Mouse (Mus musculus) embryonic facial prominence, embryonic 14.5 days (tissue): ENCODE measurements around the gene Tubd1. TPM values are rescaled to one million over a fixed set of nuclear protein-coding genes. Genes with fewer than 3 reads are reported as not detected.

Source experiments
- ATAC-seq: fragments of 200-750 bp; cut with Nextera tagmentation; 2 replicates; pipeline ENCODE4 v1.8.0; 2017; ENCODE audit warnings: low read depth, moderate number of reproducible peaks, moderate TSS enrichment
- DNase-seq: peaks from one replicate; pipeline ENCODE4 v3.0.0-alpha.2; 2015; ENCODE audit warnings: low spot score
- H3K27ac ChIP-seq: fragments of 300-500 bp; sonication (generic); replicated peaks from 2 replicates; pipeline ENCODE4 v1.5.1; 2014; ENCODE audit warnings: low read depth, mild to moderate bottlenecking, low read length, moderate library complexity
- H3K27me3 ChIP-seq: fragments of 300-500 bp; sonication (generic); replicated peaks from 2 replicates; pipeline ENCODE4 v1.6.1; 2014; ENCODE audit warnings: low read length; ENCODE audit not compliant: control insufficient read depth, insufficient read depth
- H3K36me3 ChIP-seq: fragments of 300-500 bp; sonication (generic); 2 replicates; pipeline ENCODE4 v1.6.1; 2014; ENCODE audit warnings: low read length, mixed read lengths; ENCODE audit not compliant: control insufficient read depth, insufficient read depth
- H3K4me1 ChIP-seq: fragments of 300-500 bp; sonication (generic); 2 replicates; pipeline ENCODE4 v1.6.1; 2014; ENCODE audit warnings: antibody characterized with exemption, low read length; ENCODE audit not compliant: control insufficient read depth, insufficient read depth
- H3K4me2 ChIP-seq: fragments of 300-500 bp; sonication (generic); 2 replicates; pipeline ENCODE4 v1.6.1; 2014; ENCODE audit warnings: low read depth, mild to moderate bottlenecking, low read length, moderate library complexity, mixed read lengths
- H3K4me3 ChIP-seq: fragments of 300-500 bp; sonication (generic); 2 replicates; pipeline ENCODE4 v1.5.1; 2014; ENCODE audit warnings: low read depth, mild to moderate bottlenecking, low read length
- H3K9ac ChIP-seq: fragments of 300-500 bp; sonication (generic); 2 replicates; pipeline ENCODE4 v1.6.1; 2014; ENCODE audit warnings: low read depth, mild to moderate bottlenecking, low read length, moderate library complexity, mixed read lengths
- H3K9me3 ChIP-seq: fragments of 300-500 bp; sonication (generic); 2 replicates; pipeline ENCODE4 v1.6.1; 2016; ENCODE audit warnings: low read length; ENCODE audit not compliant: control insufficient read depth
- WGBS: fragments of 180-500 bp; shearing (Covaris S2); extraction: QIAGEN DNeasy Blood & Tissue Kit; methylation state at CpG from one replicate; pipeline ENCODE4 v1.1.7; 2014; 5-methylcytosine and 5-hydroxymethylcytosine counted together
- polyA plus RNA-seq: library from polyadenylated mRNA; unstranded; fragments of >200 nt; fragmentation: Nextera tagmentation; extraction: Ambion mirVana; gene quantifications from 2 replicates; pipeline ENCODE4 v1.2.1, GENCODE M21; 2014

Tubd1 gene
- polyA plus RNA-seq, 1 experiment from 2014 or later: 10.8 TPM

DNA sequence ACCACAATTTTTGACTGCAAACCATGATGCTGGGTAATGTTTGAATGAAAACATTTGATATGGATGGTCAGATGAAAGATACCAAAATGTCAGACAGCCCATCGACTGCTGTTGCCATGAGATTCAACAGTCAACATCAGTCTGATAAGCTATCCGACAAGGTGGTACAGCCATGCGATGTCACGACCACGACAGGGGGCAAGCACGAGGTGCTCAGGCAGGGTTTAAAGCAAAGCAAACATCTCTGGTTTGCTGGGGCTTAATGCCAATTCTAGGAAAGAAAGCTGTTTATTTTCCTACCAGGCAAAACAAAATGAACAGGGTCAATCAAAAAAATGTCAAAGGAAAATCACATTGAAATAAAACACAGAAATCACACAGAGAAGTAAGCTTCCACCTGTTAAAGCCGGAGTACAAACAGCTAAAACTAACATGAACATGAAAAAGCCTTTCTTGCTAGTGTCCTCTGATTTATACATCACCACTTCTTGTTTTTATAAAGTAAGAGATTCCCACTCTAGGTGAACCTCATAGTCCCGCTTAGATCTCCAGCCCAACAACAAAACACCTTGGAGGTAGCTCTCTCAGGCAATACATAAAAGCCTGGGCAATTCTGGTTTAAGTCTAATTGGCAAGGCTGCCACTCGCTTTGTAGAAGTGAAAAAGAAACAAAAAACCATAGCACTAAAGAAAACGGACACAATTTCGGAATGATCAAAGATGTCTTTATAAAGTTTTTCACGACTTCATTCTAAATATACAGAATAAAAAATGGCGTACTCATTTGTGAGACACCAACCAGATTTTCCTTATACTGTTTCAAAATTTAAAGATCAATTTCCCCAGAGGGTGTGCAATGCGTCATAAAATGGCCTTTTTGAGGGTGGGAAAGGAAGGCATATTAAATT, 39.5 kb downstream of the Tubd1 start:
- peaks cover 6% of the 10 kb centered on the region; the same call in 1 of the 2 replicates for H3K36me3 ChIP-seq
- no peak for DNase-seq
- WGBS: 84% methylated on average over 14 of the region's 14 CpGs
- no peaks in the 10 kb centered on the region for H3K9me3 ChIP-seq
- peak overlapping the region; percentile 49; the same call in 1 of the 2 replicates for H3K4me2 ChIP-seq
- peaks cover 19% of the 10 kb centered on the region for H3K4me1 ChIP-seq
- no peak for ATAC-seq
- no peak overlapping the region for H3K9ac ChIP-seq
- no peak overlapping the region for H3K27ac ChIP-seq
- H3K4me3 ChIP-seq: 0 out of 2 replicates have a peak overlapping the region, but pooled peaks have one; percentile 39
- H3K27me3 ChIP-seq: no peaks in the 10 kb centered on the region

DNA sequence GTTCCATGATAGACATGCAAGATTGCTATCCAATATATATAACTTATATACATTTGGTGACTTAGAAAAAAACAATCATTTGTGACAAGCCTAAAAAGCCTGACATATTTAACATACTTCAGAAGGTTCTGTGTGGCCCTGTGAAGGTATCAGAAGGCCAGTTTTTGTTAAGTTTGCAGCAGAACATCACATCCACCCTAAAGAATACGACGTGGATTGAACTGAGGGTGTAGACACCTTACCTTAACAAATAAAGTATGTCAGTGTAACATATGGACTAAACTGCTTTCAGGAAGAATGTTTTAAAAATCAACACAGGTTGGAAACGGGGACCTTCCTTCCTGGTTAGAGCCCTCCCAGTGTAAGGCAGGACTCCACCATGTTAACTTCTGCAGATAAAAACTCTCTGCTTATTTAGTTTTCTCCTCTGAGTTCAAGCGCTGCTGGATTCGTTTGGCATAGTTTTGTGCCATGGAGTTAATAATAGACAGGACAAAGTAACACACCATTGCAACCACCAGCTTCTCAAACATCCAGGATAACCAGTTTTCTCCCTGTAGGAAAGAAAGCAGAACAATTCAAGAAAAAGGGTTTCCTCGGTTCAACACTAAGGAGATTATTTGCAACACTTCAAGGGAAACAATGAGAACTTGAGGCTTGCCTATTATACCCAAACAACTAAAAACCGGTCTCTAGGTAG, 40.3 kb downstream of the Tubd1 start:
- WGBS: 69% methylated on average over 7 of the region's 7 CpGs
- ATAC-seq (no peak), DNase-seq (no peak)
- Histone ChIP-seq H3K4me1 (peaks cover 12% of the 10 kb centered on the region), H3K4me2 (peak overlapping the region; percentile 49), H3K36me3 (peaks cover 6% of the 10 kb centered on the region; the same call in 1 of the 2 replicates), H3K4me3 (peak overlapping the region; percentile 39), H3K27me3 (no peaks in the 10 kb centered on the region), H3K9me3 (no peaks in the 10 kb centered on the region), H3K9ac (peak overlapping the region; percentile 52), H3K27ac (peak overlapping the region; percentile 65; the same call in 1 of the 2 replicates)

DNA sequence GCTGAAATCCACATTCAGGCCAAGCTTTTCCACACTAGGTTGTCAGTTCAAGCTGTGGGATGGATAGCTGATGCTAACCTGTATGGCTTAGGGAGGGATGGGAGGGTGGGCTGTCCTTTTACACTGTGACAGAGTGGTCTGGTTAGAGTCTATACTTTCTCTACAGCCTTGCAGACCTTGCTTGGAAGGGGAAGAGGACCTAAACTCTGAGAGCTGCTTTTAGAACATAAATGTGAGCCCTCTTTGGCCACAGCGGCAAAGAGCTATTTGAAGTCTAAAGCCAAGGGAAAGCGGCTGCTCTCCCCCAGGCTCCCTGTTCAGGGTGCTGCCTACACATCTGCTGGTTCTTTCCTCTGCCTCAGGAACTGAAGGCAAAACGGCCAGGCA, 40.8 kb downstream of the Tubd1 start:
- peaks cover 12% of the 10 kb centered on the region for H3K4me1 ChIP-seq
- H3K36me3 ChIP-seq: peaks cover 6% of the 10 kb centered on the region; the same call in 1 of the 2 replicates
- ATAC-seq: no peak
- WGBS: 30% methylated on average over 3 of the region's 3 CpGs
- peak overlapping the region; percentile 49 for H3K4me2 ChIP-seq
- no peak for DNase-seq
- H3K9me3 ChIP-seq: no peaks in the 10 kb centered on the region
- no peaks in the 10 kb centered on the region for H3K27me3 ChIP-seq
- peak overlapping the region; percentile 52 for H3K9ac ChIP-seq
- H3K27ac ChIP-seq: peak overlapping the region; percentile 65; the same call in 1 of the 2 replicates
- H3K4me3 ChIP-seq: peak overlapping the region; percentile 39

DNA sequence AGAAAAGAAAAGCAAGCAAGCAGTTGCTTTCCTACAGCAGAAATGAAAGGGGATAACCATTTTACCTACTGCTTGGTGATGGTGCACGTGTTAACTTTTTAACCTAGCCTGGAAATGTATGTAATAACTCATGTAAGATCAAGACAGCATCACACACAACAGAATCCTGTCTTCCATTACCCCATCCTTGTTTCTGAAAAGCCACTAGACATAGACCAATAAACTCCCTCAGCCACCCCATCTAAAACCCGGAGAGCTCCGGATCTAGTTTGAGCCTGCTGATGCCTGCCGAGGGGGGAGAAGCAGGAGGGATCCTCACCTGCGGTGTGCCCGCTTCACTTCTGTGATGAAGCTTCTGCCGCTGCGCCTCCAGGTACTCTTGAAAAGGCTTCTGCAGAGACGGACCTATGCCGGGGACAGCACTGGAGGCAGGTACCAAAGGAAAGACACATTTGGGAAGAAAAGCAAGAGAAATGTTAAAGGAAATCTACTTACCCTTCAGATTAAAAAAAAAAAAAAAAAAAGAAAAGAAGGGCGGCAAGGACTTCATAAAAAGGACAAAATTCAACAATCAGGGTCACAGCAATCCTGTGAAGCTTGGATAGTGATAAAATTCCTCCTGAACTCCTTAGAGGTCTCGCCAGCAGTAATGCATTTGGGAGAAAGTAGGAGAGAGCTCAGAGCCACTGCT, 41.5 kb downstream of the Tubd1 start:
- H3K27me3 ChIP-seq: no peaks in the 10 kb centered on the region
- peak overlapping the region; percentile 61 for H3K9ac ChIP-seq
- peak overlapping the region; percentile 49 for H3K4me2 ChIP-seq
- peaks cover 6% of the 10 kb centered on the region; the same call in 1 of the 2 replicates for H3K36me3 ChIP-seq
- no peak for ATAC-seq
- 22% methylated on average over 12 of the region's 12 CpGs for WGBS
- H3K4me1 ChIP-seq: peaks cover 9% of the 10 kb centered on the region
- peak; percentile 33 for DNase-seq
- peak overlapping the region; percentile 39 for H3K4me3 ChIP-seq
- no peaks in the 10 kb centered on the region for H3K9me3 ChIP-seq
- H3K27ac ChIP-seq: peak overlapping the region; percentile 75

DNA sequence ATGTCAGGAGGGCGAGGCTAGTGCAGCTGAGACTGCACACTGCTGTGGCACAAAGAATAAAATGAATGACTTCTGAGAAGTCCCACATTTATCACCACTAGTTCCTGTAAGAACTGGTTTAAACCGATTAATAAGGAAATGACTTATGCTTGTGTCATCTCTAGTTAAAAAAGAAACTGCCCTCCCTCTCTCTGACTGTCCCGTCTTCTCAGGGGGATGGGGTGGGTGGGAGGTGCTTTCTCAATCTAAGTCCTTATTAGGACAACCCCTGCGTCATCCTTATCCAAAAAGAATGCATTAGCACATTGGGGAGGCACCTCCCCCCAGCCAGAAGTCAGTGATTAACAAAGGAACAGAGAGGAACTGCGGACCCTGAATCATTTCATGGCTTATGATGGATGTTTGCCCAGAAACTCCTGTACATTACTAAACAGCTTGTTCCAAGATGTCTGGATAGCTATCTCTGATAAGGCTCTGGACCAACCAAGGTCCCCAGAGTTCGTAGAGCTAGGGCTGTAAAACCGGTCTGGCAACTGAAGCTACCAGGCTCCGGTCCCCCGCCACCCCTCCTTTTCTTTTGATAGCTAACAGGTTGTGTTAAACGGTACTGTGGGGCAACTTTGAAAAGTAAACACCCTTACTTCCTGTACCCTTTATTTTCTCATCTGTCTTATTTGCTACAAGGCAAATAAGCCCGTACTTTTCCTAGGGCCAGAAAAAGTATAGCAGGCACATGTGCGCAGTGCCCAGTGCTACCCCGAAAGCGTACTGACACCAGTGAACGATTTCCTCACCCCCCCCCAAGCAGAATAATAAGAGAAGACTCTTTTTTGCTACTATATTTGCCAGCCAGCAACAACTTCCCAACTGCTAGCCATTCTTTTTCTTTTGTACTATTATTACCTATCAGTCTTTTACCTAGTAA, 42.3 kb downstream of the Tubd1 start:
- Histone ChIP-seq H3K4me3 (peak overlapping the region; percentile 39), H3K36me3 (0 out of 2 replicates have a peak, but pooled peaks cover 6% of the 10 kb centered on the region), H3K9ac (peak overlapping the region; percentile 61), H3K27me3 (no peaks in the 10 kb centered on the region), H3K4me2 (peak overlapping the region; percentile 49), H3K4me1 (peaks cover 8% of the 10 kb centered on the region), H3K27ac (peak overlapping the region; percentile 75), H3K9me3 (no peaks in the 10 kb centered on the region)
- WGBS: 2% methylated on average over 15 of the region's 15 CpGs
- ATAC-seq (peak; percentile 84), DNase-seq (peak; percentile 91)

DNA sequence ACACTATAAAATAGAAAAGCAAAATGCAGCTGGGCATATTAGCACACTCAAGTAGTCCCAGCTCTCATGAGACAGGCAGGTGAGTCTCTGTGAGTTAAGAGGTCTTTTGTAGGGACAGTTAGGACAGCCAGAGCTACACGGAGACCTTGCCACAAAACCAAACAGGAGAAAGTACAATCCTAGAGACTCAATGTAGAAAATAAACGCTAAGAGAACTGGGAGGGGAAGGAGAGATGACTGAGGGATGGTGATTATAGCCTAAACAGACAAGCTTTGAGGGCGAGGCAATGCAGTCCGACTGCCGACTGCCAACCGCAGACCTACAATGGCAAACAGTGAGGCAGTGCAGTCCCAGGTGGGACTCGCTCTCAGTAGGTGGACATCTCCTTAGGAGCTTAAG, 43.0 kb downstream of the Tubd1 start:
- peak overlapping the region; percentile 49 for H3K4me2 ChIP-seq
- no peak for ATAC-seq
- H3K9me3 ChIP-seq: no peaks in the 10 kb centered on the region
- no peak for DNase-seq
- peak overlapping the region; percentile 75 for H3K27ac ChIP-seq
- H3K36me3 ChIP-seq: 0 out of 2 replicates have a peak, but pooled peaks cover 6% of the 10 kb centered on the region
- peak overlapping the region; percentile 61; the same call in 1 of the 2 replicates for H3K9ac ChIP-seq
- 31% methylated on average over 7 of the region's 7 CpGs for WGBS
- H3K4me1 ChIP-seq: peaks cover 8% of the 10 kb centered on the region
- peak overlapping the region; percentile 39; the same call in 1 of the 2 replicates for H3K4me3 ChIP-seq
- H3K27me3 ChIP-seq: no peaks in the 10 kb centered on the region

DNA sequence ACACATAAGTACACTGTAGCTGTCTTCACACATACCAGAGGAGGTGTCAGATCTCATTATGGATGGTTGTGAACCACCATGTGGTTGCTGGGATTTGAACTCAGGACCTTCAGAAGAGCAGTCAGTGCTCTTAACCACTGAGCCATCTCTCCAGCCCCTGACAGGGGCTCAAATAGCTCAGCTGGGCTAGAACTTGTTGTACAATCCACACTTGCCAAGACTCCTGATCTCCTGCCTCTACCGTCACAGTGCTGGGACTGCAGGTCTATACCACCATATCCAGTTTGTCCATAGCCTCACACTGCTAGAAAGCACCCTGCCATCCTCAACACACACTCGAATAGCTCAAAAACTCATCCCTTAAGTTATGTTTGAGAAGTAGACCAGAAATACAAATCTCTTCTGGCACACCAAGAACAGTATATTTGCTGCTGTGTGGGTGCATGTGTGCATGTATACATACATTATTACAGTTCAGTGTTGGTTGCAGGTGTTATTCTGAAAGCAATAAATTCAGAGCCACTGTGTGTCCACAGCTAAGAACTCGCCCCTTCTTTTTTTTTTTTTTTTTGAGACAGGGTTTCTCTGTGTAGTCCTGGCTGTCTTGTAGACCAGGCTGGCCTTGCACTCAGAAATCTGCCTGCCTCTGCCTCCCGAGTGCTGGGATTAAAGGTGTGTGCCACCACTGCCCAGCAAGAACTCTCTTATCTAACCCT, 44.0 kb downstream of the Tubd1 start:
- DNase-seq (no peak), ATAC-seq (no peak)
- 0 out of 2 replicates have a peak, but pooled peaks cover 6% of the 10 kb centered on the region for H3K36me3 ChIP-seq
- H3K4me1 ChIP-seq: peaks cover 8% of the 10 kb centered on the region
- H3K27ac ChIP-seq: no peak overlapping the region
- no peak overlapping the region for H3K9ac ChIP-seq
- WGBS: 91% methylated on average over 4 of the region's 4 CpGs
- no peak overlapping the region for H3K4me3 ChIP-seq
- no peaks in the 10 kb centered on the region for H3K27me3 ChIP-seq
- no peak overlapping the region for H3K4me2 ChIP-seq
- H3K9me3 ChIP-seq: no peaks in the 10 kb centered on the region
